Comparison of ENCODE assay signal across 11 mouse cellular contexts in genomic region chr3:108367173-108367572, GRCm38 (mm10). TPM values are rescaled to one million over a fixed set of nuclear protein-coding genes. Genes with fewer than 3 reads are reported as not detected.
DNase-seq lines count a peak whose midpoint lies in the region; ATAC-seq and TF ChIP-seq lines count a peak whose summit lies in the region.
"Had no signal": no experiment of that assay in that cellular context is flagged by ENCODE, and none has a peak within 500 bp of the region (broad histone marks: within the 10 kb centered on the region; RNA-seq: fewer than 3 reads in every experiment).

No protein-coding gene starts in this region.

- no peaks in the 10 kb centered on the region; the same call in 1 of the 2 replicates for H3K27me3 ChIP-seq in heart, embryonic 14.5 days (ENCODE audit: control insufficient read depth, insufficient read depth, low read length)
- H3K27me3 ChIP-seq in C2C12 (ENCODE audit: control insufficient read depth, insufficient read depth, insufficient read length), result peaks cover 51% of the 10 kb centered on the region
- no peaks in the 10 kb centered on the region for H3K27me3 ChIP-seq in hindbrain, embryonic 16.5 days (replicated peaks; ENCODE audit: control insufficient read depth, insufficient read depth, low read length)
- H3K27me3 ChIP-seq: CH12.LX had no signal

- peak overlapping the region; percentile 32; the same call in 1 of the 2 replicates for H3K4me2 ChIP-seq in heart, embryonic 14.5 days (ENCODE audit: low read length)
- peak overlapping the region; percentile 42 for H3K4me2 ChIP-seq in hindbrain, embryonic 16.5 days (ENCODE audit: low read length)

- intact Hi-C loops in heart, postnatal 14 days (cut with DNase I), result no loop called here

- peaks cover 29% of the 10 kb centered on the region in 2 experiments for H3K4me1 ChIP-seq in heart, embryonic 14.5 days (ENCODE audit: control insufficient read depth in 2 of 2, insufficient read depth in 2 of 2, low read length in 2 of 2)
- H3K4me1 ChIP-seq in hindbrain, embryonic 16.5 days (ENCODE audit: control insufficient read depth, insufficient read depth, low read depth, low read length), result no peaks in the 10 kb centered on the region; the same call in 1 of the 2 replicates

- H3K4me3 ChIP-seq in heart, embryonic 14.5 days (ENCODE audit: control insufficient read depth in 1 of 2, insufficient read depth in 1 of 2, low read depth in 1 of 2, low read length in 2 of 2), result no peak overlapping the region
- no peak overlapping the region for H3K4me3 ChIP-seq in C2C12 (ENCODE audit: insufficient read depth, poor library complexity, severe bottlenecking)
- H3K4me3 ChIP-seq in hindbrain, embryonic 16.5 days (ENCODE audit: low read length), result peak overlapping the region; percentile 20; the same call in 1 of the 2 replicates

- H3K79me2 ChIP-seq in C2C12 (ENCODE audit: control insufficient read depth, insufficient read depth), result no peaks in the 10 kb centered on the region

- 57% methylated on average over 9 of the region's 9 CpGs for WGBS in heart, embryonic 14.5 days
- 52% methylated on average over 9 of the region's 9 CpGs for WGBS in hindbrain, embryonic 16.5 days

- TF ChIP-seq CTCF in C2C12 (IDR thresholded peaks at IDR 0.05; ENCODE audit: control insufficient read depth, insufficient read depth, insufficient read length), result no peak

- no peaks in the 10 kb centered on the region for H3K9me3 ChIP-seq in heart, embryonic 14.5 days (ENCODE audit: control insufficient read depth, low read length)
- H3K9me3 ChIP-seq in hindbrain, embryonic 16.5 days (ENCODE audit: control insufficient read depth, low read length), result no peaks in the 10 kb centered on the region

- H3K79me3 ChIP-seq in C2C12 (ENCODE audit: low read depth), result no peaks in the 10 kb centered on the region

- no peak overlapping the region for H3ac ChIP-seq in C2C12 (ENCODE audit: control insufficient read depth, insufficient read length, low read depth)

- no peaks in the 10 kb centered on the region for H3K36me3 ChIP-seq in heart, embryonic 14.5 days (ENCODE audit: control insufficient read depth, insufficient read depth, low read length)
- H3K36me3 ChIP-seq in C2C12 (ENCODE audit: control insufficient read depth, insufficient read depth), result no peaks in the 10 kb centered on the region
- no peaks in the 10 kb centered on the region for H3K36me3 ChIP-seq in hindbrain, embryonic 16.5 days (ENCODE audit: control insufficient read depth, insufficient read depth, low read length)

- DNase-seq in heart, postnatal 14 days, result no peak
- peak; percentile 32 to 34 for DNase-seq in cerebellum, postnatal 36 days
- no peak for DNase-seq in urinary bladder, adult 18-20 months (ENCODE audit: low spot score in 2 of 2)
- no peak for DNase-seq in kidney, adult 9 months
- no peak for DNase-seq in thymus, postnatal 25 days
- DNase-seq: kidney, postnatal 10 days; right cerebral cortex, postnatal 14 days had no signal

- no peak overlapping the region for H3K9ac ChIP-seq in heart, embryonic 14.5 days (ENCODE audit: low read length)
- H3K9ac ChIP-seq in hindbrain, embryonic 16.5 days (ENCODE audit: low read depth, low read length), result no peak overlapping the region

- no peak for ATAC-seq in heart, embryonic 14.5 days (ENCODE audit: insufficient number of reproducible peaks, insufficient read depth, low FRiP score, low read depth)
- ATAC-seq in hindbrain, embryonic 16.5 days, result peak; percentile 43

- H3K27ac ChIP-seq in heart, embryonic 14.5 days (replicated peaks in 1 of 2; ENCODE audit: control insufficient read depth in 1 of 2, insufficient read depth in 1 of 2, low read depth in 2 of 2, low read length in 2 of 2), result no peak overlapping the region
- no peak overlapping the region for H3K27ac ChIP-seq in hindbrain, embryonic 16.5 days (ENCODE audit: low read depth, low read length)

TF ChIP-seq in C2C12, 6 proteins besides CTCF, POLR2A, EP300 and RAD21:
- peak; percentile 36 for TF ChIP-seq USF1 (IDR thresholded peaks at IDR 0.05; ENCODE audit: low read depth)
- no peak for TF ChIP-seq FOSL1 (IDR thresholded peaks at IDR 0.05; ENCODE audit: insufficient read depth, low read length, poor library complexity, severe bottlenecking)
- no peak for TF ChIP-seq MYOG (IDR thresholded peaks at IDR 0.05; ENCODE audit: control insufficient read depth, extremely low read depth, insufficient read length)
- TF ChIP-seq CEBPB (IDR thresholded peaks at IDR 0.05; ENCODE audit: low read depth), result no peak
- TF ChIP-seq MYOD1 (IDR thresholded peaks at IDR 0.05; ENCODE audit: control insufficient read depth, insufficient read length, low read depth), result no peak
- TF ChIP-seq MAX (IDR thresholded peaks at IDR 0.05), result no peak

RNA-seq across cellular contexts. Expression of gene Mybphl, which starts 2.5 kb away (rescaled TPM):
- polyA plus RNA-seq in heart, embryonic 14.5 days (2014; fragmentation: Nextera tagmentation; extraction: Ambion mirVana), result 70.2 and 94.5 TPM in 2 replicates
- 10 to 100 TPM; 18.9 to 53.7 TPM for total RNA-seq in heart, postnatal 14 days (2021)
- not detected for polyA plus RNA-seq in C2C12 (2012; fragmentation: generic; extraction: Trizol)
- 0.11 TPM in 1 of 2 replicates, not detected in the other for polyA plus RNA-seq in hindbrain, embryonic 16.5 days (2015; fragmentation: Nextera tagmentation; extraction: Ambion mirVana)
- total RNA-seq: CH12.LX had no signal

RNA-seq across cellular contexts. Expression of gene Psrc1, which starts 16.5 kb away (rescaled TPM):
- 17.0 and 19.3 TPM in 2 replicates for polyA plus RNA-seq in heart, embryonic 14.5 days (2014; fragmentation: Nextera tagmentation; extraction: Ambion mirVana)
- total RNA-seq in heart, postnatal 14 days (2021), result 1 to 10 TPM; 1.1 to 1.7 TPM
- 27.9 TPM for polyA plus RNA-seq in C2C12 (2012; fragmentation: generic; extraction: Trizol)
- 10.8 and 11.1 TPM in 2 replicates for polyA plus RNA-seq in hindbrain, embryonic 16.5 days (2015; fragmentation: Nextera tagmentation; extraction: Ambion mirVana)

RNA-seq across cellular contexts. Expression of gene Celsr2, which starts 48.2 kb away (rescaled TPM):
- polyA plus RNA-seq in heart, embryonic 14.5 days (2014; fragmentation: Nextera tagmentation; extraction: Ambion mirVana), result 2.5 and 3.1 TPM in 2 replicates
- 1 to 10 TPM; 5.4 to 5.9 TPM for total RNA-seq in heart, postnatal 14 days (2021)
- not detected for polyA plus RNA-seq in C2C12 (2012; fragmentation: generic; extraction: Trizol)
- polyA plus RNA-seq in hindbrain, embryonic 16.5 days (2015; fragmentation: Nextera tagmentation; extraction: Ambion mirVana), result 34.5 and 34.7 TPM in 2 replicates
- total RNA-seq: CH12.LX had no signal

Comparison
In these comparisons a context has a peak if more than half of its experiments do, and no peak if none do; other contexts are left out.
1. DNase-seq: peak in cerebellum, postnatal 36 days (2 of 2); none in heart, postnatal 14 days (0 of 2), urinary bladder, adult 18-20 months (0 of 2), kidney, adult 9 months (single experiment) and thymus, postnatal 25 days (single experiment).
2. RNA of gene Mybphl, which starts 2.5 kb away (polyA plus RNA-seq): 70.2 to 94.5 TPM in heart, embryonic 14.5 days; 0.11 TPM in hindbrain, embryonic 16.5 days and not detected in C2C12 (single experiment); every median in the first group is over 10 times any median in the second.